Mouse (Mus musculus) T-helper 1 cell (primary cell): ENCODE data around the gene Wfdc1.

Experiments used
- in situ Hi-C: fragments of 300-600 bp; cut with MboI, MseI; formaldehyde crosslinking; loops from one replicate; pipeline ENCODE4 v1.15.1; 2025; ENCODE audit warnings: high pct_unique_total_duplicates

Wfdc1 gene

DNA sequence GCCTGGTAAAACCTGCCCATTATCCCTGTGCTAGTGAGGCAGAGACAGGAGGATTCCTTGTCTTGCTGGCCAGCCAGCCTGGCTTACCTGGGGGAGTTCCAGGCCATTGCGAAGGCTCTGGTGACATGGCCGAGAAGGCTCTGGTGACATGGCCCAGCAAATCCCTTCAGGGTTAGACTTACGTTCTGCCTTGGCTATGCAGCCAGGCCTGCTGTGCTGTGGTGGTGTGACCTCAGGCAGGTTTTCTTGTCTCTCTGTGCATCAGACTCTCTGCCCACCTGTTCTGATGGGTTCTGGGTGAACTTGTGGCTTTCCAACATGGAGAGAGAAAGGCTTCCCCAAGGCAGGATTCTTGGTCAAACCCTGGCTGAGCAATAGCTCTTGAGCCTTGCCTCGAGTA lies 28.8 kb upstream of the Wfdc1 start:
- in situ Hi-C loops, result loop anchor here (25.0 kb wide), 1 partner anchor 1725 kb away; no protein-coding TSS in a partner anchor

DNA sequence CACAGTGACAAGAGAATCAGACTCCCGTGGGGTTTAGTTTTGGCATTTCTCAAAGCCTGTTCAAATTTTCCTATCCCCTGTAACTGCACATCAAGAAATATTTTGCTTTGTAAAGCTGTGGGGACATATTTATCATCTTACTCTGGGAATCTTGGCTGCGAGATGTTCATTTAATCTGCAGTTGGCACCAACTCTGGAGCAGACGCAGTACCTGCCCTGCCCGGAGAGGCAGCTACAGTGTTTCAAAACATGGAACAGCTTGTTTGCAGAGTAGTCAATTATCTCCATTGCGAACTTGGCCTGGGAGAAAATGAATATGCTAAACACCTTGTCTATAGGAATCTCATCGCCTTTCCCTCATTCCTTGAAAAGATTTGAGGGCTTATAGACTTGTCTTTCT lies 27.9 kb upstream of the Wfdc1 start:
- in situ Hi-C loops, result loop anchor here (25.0 kb wide), 1 partner anchor 1726 kb away; no protein-coding TSS in a partner anchor

DNA sequence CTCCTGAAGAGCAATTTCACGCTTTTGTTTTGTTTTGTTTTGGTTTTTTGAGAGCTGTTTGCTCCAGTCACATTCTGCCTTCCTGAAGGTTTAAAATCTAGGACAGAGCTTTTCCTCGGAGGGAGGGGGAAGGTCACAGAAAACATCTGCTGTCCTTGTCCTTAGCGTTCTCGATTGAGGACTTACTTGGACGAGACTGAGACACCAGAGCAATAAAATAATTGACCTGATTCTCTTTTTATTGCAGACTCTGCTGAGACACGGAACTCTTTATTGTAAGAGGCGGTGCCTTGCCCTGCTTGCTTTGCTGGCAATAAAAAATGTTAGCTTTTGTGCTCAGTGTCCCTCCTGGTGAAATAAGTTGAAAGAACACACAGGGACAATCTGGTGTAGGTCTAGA lies 26.4 kb upstream of the Wfdc1 start:
- in situ Hi-C loops, result loop anchor here (25.0 kb wide), 1 partner anchor 1727 kb away; no protein-coding TSS in a partner anchor

DNA sequence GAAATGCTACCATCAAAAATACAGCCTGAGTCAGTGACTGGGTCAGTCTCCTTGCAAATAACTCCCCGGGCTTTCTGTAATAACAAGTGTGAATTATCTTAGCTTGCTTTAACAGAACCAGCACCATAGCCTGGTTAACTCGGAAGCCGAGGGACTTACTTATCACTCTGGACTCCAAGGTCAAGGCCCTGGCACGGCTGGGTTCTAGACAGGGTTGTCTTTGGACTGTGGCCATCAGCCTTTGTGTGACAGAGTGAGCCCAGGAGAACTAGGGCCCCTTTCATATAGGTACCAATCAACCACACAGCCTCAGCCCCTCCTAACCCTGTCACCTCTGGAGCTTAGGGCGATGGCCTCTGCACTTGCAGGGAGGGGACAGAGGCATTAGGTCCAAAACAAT lies 25.1 kb upstream of the Wfdc1 start:
- in situ Hi-C loops, result loop anchor here (25.0 kb wide), 1 partner anchor 1729 kb away; no protein-coding TSS in a partner anchor

- in situ Hi-C loops, result loop anchor here (25.0 kb wide), 1 partner anchor 1731 kb away; no protein-coding TSS in a partner anchor
Observed at GRCm38 (mm10) chr8:119642960-119643359, 23.2 kb upstream of the Wfdc1 start.

GRCm38 (mm10) chr8:119644429-119644960 lies 21.7 kb upstream of the Wfdc1 start:
- in situ Hi-C loops, result loop anchor here (25.0 kb wide), 1 partner anchor 1732 kb away; no protein-coding TSS in a partner anchor

GRCm38 (mm10) chr8:119644981-119645597 lies 21.1 kb upstream of the Wfdc1 start:
- in situ Hi-C loops, result loop anchor here (25.0 kb wide), 1 partner anchor 1733 kb away; no protein-coding TSS in a partner anchor

DNA sequence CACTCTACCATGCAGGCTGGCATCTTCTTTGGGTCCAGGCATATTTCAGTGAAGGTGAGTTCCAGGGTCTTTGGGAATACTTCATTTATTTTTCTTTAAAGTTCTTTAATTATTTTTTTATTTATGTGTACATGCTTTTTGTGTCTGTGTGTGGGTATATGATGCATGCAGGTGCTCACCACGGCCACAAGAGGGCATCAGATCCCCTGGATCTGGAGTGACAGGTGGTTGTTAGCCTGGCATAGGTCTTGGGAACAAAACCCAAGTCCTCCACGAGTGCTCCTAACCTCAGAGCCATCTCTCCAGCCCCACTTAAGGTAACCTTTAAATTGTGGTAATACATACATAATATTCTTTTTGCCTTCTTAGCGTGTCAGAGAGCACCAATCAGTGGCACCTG lies 20.0 kb upstream of the Wfdc1 start:
- in situ Hi-C loops, result loop anchor here (25.0 kb wide), 1 partner anchor 1734 kb away; no protein-coding TSS in a partner anchor

DNA sequence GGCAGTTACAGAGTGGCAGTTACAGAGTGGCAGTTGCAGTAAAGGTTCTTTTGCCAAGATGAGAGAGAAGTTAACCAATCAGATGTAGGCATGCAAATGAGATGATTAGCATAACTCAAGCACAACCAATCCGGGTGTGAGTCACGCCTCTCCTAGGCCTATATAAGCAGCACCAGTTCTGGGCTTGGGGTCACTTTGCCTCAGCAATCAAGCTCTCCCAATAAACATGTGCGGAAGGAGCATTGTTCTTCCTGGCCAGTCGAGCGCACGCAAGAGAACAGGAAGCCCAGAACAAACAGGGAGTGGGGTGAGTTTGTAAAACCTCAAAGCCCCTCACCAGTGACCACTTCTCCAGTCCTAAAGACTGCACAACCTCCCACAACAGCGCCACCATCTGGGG lies 19.3 kb upstream of the Wfdc1 start:
- in situ Hi-C loops, result loop anchor here (25.0 kb wide), 1 partner anchor 1735 kb away; no protein-coding TSS in a partner anchor

DNA sequence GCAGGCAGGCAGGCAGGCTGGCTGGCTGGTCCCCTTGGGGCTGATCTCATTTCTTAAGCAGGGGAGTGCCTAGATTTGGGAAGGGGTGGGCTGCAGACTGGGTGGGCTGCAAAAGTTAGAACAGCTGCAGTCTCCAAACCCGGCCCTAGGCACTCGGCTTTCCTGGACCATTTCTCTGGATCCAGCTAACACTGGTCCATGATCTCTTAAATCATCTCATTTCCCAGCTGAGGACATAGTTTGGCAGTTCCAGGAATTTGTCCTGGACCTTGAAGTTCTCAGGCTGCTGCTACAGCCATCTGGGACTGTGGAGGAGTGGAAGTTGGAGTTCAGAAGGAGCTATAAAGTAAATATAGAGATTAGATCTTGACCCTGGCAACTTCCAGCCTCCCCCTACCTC lies 14.8 kb upstream of the Wfdc1 start:
- in situ Hi-C loops, result no loop called here

DNA sequence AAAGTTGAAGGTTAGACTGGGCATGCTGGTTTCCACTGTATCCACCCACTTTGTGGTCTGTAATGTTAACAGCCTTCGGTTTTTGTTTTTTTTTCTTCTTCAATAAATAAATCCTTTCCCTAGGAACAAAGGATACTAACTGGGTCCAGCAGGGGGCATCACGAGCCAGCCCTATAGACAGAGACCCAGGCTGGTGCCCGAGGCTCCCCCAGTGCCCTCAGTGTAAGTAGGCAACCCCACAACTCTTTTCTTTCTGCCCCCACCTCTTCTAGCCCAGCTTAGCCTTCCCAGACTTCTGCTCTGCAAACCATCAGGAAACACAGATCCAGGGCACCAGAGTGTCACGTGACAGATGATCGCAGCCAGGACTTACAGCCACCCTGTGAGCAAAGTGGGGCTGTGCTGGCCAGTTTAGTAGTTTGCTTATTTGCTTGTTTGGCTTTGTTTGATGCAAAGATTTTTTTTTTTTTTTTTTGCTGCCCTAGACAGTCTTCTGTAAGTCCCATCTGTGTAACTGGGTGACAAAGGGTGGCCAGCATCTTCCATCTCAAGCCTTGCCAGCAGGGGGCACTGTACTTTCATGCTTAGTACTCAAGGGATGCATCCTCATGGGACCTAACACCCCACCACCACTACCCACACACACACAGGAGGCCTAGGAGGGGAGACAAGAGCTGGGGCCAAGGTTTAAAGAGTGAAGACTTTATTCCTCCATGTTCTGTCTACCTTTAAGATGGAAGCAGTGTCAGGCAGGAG lies 9.3 kb upstream of the Wfdc1 start:
- in situ Hi-C loops, result no loop called here

- in situ Hi-C loops, result no loop called here
Observed at GRCm38 (mm10) chr8:119661081-119661480, 5.1 kb upstream of the Wfdc1 start.

- in situ Hi-C loops, result no loop called here
Observed at GRCm38 (mm10) chr8:119661892-119662291, 4.3 kb upstream of the Wfdc1 start.

- in situ Hi-C loops, result no loop called here
Observed at GRCm38 (mm10) chr8:119663440-119663839, 2.7 kb upstream of the Wfdc1 start.

- in situ Hi-C loops, result no loop called here
Observed at GRCm38 (mm10) chr8:119665270-119665669, 895 bp upstream of the Wfdc1 start.

- in situ Hi-C loops, result no loop called here
Observed at GRCm38 (mm10) chr8:119668447-119668846, 2.3 kb downstream of the Wfdc1 start.

DNA sequence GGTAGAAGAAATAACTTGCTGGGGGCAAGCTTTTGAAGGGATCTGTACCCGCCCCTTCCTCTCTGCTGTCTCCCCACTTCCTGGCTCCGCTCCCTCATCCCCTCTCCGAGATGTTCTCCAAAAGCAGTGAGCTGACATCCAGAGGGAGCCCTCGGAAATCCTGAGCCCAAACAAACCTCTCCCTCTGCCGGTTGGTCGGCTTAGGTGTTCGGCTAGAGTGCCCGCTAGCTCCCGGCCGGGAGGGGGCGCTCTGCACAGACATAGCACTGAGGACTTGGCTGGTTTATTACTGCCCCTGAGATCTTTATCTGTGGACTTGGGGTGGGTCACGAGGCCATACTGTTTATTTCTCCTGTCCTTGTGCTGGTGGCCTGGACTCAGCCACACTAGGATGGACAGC lies 3.1 kb downstream of the Wfdc1 start:
- in situ Hi-C loops, result no loop called here

GRCm38 (mm10) chr8:119670419-119671091 lies 4.4 kb downstream of the Wfdc1 start:
- in situ Hi-C loops, result no loop called here

- in situ Hi-C loops, result no loop called here
Observed at GRCm38 (mm10) chr8:119673976-119674555, 7.9 kb downstream of the Wfdc1 start.

DNA sequence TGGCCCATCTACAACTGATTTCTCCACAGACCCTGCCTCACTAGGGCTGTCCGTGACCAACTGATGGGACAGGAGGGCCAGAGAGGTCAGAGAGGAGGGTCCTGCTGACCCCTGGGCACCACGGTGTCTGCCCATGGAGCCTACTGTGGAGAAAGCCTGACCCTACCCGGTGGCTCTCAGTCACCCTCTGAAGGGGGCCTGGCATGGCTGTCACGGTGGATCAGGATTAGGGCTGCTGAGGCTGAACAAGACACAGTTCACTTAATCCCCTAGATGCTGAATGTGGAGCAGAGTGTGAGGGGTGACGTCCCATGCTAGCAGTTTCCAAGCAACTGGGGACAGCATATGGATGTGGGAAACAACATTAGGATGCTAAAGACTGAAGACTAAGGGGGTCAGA lies 9.3 kb downstream of the Wfdc1 start:
- in situ Hi-C loops, result no loop called here

- in situ Hi-C loops, result no loop called here
Observed at GRCm38 (mm10) chr8:119676389-119676788, 10.2 kb downstream of the Wfdc1 start.
